Mouse (Mus musculus): ENCODE results near the gene Cerk. TPM values are rescaled to one million over a fixed set of nuclear protein-coding genes. Genes with fewer than 3 reads are reported as not detected.

The Cerk gene
- polyA plus RNA-seq, 1 experiment from 2014 or later = 22.6 TPM

- Histone ChIP-seq H3K9ac (ENCODE audit: low read depth, low read length) (no peak overlapping the region), H3K4me2 (ENCODE audit: low read length) (no peak overlapping the region), H3K4me3 (ENCODE audit: low read depth, low read length) (no peak overlapping the region), H3K27ac (ENCODE audit: low read length) (no peak overlapping the region), H3K9me3 (replicated peaks; ENCODE audit: control insufficient read depth, low read length, poor library complexity, severe bottlenecking) (no peaks in the 10 kb centered on the region), H3K4me1 (ENCODE audit: control insufficient read depth, insufficient read depth, low read length) (no peaks in the 10 kb centered on the region), H3K27me3 (ENCODE audit: control insufficient read depth, insufficient read depth, low read depth, low read length) (no peaks in the 10 kb centered on the region), H3K36me3 (ENCODE audit: control insufficient read depth, insufficient read depth, low read length) (peaks cover 21% of the 10 kb centered on the region)
- WGBS = 88% methylated on average over 8 of the region's 8 CpGs
- no peak for ATAC-seq
These were observed 39.0 kb downstream of the Cerk start for GRCm38 (mm10) chr15:86146922-86147321.

GRCm38 (mm10) chr15:86145046-86145445, 40.9 kb downstream of the Cerk start:
- Histone ChIP-seq H3K27me3 (ENCODE audit: control insufficient read depth, insufficient read depth, low read depth, low read length) (no peaks in the 10 kb centered on the region), H3K4me2 (ENCODE audit: low read length) (no peak overlapping the region), H3K9ac (ENCODE audit: low read depth, low read length) (no peak overlapping the region), H3K4me3 (ENCODE audit: low read depth, low read length) (no peak overlapping the region), H3K4me1 (ENCODE audit: control insufficient read depth, insufficient read depth, low read length) (no peaks in the 10 kb centered on the region), H3K36me3 (ENCODE audit: control insufficient read depth, insufficient read depth, low read length) (peaks cover 16% of the 10 kb centered on the region), H3K9me3 (replicated peaks; ENCODE audit: control insufficient read depth, low read length, poor library complexity, severe bottlenecking) (no peaks in the 10 kb centered on the region), H3K27ac (ENCODE audit: low read length) (no peak overlapping the region)
- no peak for ATAC-seq
- 95% methylated on average over 7 of the region's 7 CpGs for WGBS

GRCm38 (mm10) chr15:86144577-86144976, 41.4 kb downstream of the Cerk start:
- H3K36me3 ChIP-seq (ENCODE audit: control insufficient read depth, insufficient read depth, low read length) = peaks cover 16% of the 10 kb centered on the region

GRCm38 (mm10) chr15:86140323-86140722, 45.6 kb downstream of the Cerk start:
- H3K36me3 ChIP-seq (ENCODE audit: control insufficient read depth, insufficient read depth, low read length) = peaks cover 12% of the 10 kb centered on the region
- no peak overlapping the region for H3K4me2 ChIP-seq (ENCODE audit: low read length)
- H3K4me3 ChIP-seq (ENCODE audit: low read depth, low read length) = no peak overlapping the region
- no peak for ATAC-seq
- no peaks in the 10 kb centered on the region for H3K9me3 ChIP-seq (replicated peaks; ENCODE audit: control insufficient read depth, low read length, poor library complexity, severe bottlenecking)
- H3K4me1 ChIP-seq (ENCODE audit: control insufficient read depth, insufficient read depth, low read length) = no peaks in the 10 kb centered on the region
- H3K27ac ChIP-seq (ENCODE audit: low read length) = peak overlapping the region; percentile 60
- 29% methylated on average over 10 of the region's 10 CpGs for WGBS
- H3K9ac ChIP-seq (ENCODE audit: low read depth, low read length) = no peak overlapping the region
- H3K27me3 ChIP-seq (ENCODE audit: control insufficient read depth, insufficient read depth, low read depth, low read length) = no peaks in the 10 kb centered on the region

More at GRCm38 (mm10) chr15:86144577-86144976, 41.4 kb downstream of the Cerk start:
- Histone ChIP-seq H3K27ac (ENCODE audit: low read length) (no peak overlapping the region), H3K9ac (ENCODE audit: low read depth, low read length) (no peak overlapping the region), H3K4me1 (ENCODE audit: control insufficient read depth, insufficient read depth, low read length) (no peaks in the 10 kb centered on the region), H3K4me3 (ENCODE audit: low read depth, low read length) (no peak overlapping the region), H3K4me2 (ENCODE audit: low read length) (no peak overlapping the region), H3K9me3 (replicated peaks; ENCODE audit: control insufficient read depth, low read length, poor library complexity, severe bottlenecking) (no peaks in the 10 kb centered on the region), H3K27me3 (ENCODE audit: control insufficient read depth, insufficient read depth, low read depth, low read length) (no peaks in the 10 kb centered on the region)
- WGBS = 81% methylated on average over 7 of the region's 7 CpGs
- no peak for ATAC-seq

GRCm38 (mm10) chr15:86137638-86138037, 48.3 kb downstream of the Cerk start:
- Histone ChIP-seq H3K4me2 (ENCODE audit: low read length) (no peak overlapping the region), H3K27me3 (ENCODE audit: control insufficient read depth, insufficient read depth, low read depth, low read length) (no peaks in the 10 kb centered on the region), H3K9me3 (replicated peaks; ENCODE audit: control insufficient read depth, low read length, poor library complexity, severe bottlenecking) (no peaks in the 10 kb centered on the region), H3K9ac (ENCODE audit: low read depth, low read length) (no peak overlapping the region), H3K4me3 (ENCODE audit: low read depth, low read length) (no peak overlapping the region), H3K27ac (ENCODE audit: low read length) (no peak overlapping the region), H3K36me3 (ENCODE audit: control insufficient read depth, insufficient read depth, low read length) (peaks cover 11% of the 10 kb centered on the region), H3K4me1 (ENCODE audit: control insufficient read depth, insufficient read depth, low read length) (no peaks in the 10 kb centered on the region)
- no peak for ATAC-seq
- WGBS = 75% methylated on average over 4 of the region's 4 CpGs

- Histone ChIP-seq H3K27me3 (ENCODE audit: control insufficient read depth, insufficient read depth, low read depth, low read length) (no peaks in the 10 kb centered on the region), H3K9me3 (replicated peaks; ENCODE audit: control insufficient read depth, low read length, poor library complexity, severe bottlenecking) (no peaks in the 10 kb centered on the region), H3K4me1 (ENCODE audit: control insufficient read depth, insufficient read depth, low read length) (no peaks in the 10 kb centered on the region), H3K36me3 (ENCODE audit: control insufficient read depth, insufficient read depth, low read length) (peaks cover 22% of the 10 kb centered on the region), H3K9ac (ENCODE audit: low read depth, low read length) (no peak overlapping the region), H3K4me3 (ENCODE audit: low read depth, low read length) (no peak overlapping the region), H3K4me2 (ENCODE audit: low read length) (no peak overlapping the region), H3K27ac (ENCODE audit: low read length) (peak overlapping the region; percentile 59)
- ATAC-seq = peak; percentile 68
- WGBS = 36% methylated on average over 18 of the region's 18 CpGs
These were observed 50.8 kb downstream of the Cerk start for GRCm38 (mm10) chr15:86134941-86135783.

- H3K27me3 ChIP-seq (ENCODE audit: control insufficient read depth, insufficient read depth, low read depth, low read length) = no peaks in the 10 kb centered on the region
- WGBS = 95% methylated on average over 10 of the region's 10 CpGs
- peaks cover 38% of the 10 kb centered on the region for H3K36me3 ChIP-seq (ENCODE audit: control insufficient read depth, insufficient read depth, low read length)
- H3K9ac ChIP-seq (ENCODE audit: low read depth, low read length) = no peak overlapping the region
- no peaks in the 10 kb centered on the region for H3K4me1 ChIP-seq (ENCODE audit: control insufficient read depth, insufficient read depth, low read length)
- no peak overlapping the region for H3K4me2 ChIP-seq (ENCODE audit: low read length)
- H3K9me3 ChIP-seq (replicated peaks; ENCODE audit: control insufficient read depth, low read length, poor library complexity, severe bottlenecking) = no peaks in the 10 kb centered on the region
- no peak overlapping the region for H3K27ac ChIP-seq (ENCODE audit: low read length)
- ATAC-seq = no peak
- H3K4me3 ChIP-seq (ENCODE audit: low read depth, low read length) = no peak overlapping the region
These were observed 55.3 kb downstream of the Cerk start for GRCm38 (mm10) chr15:86130657-86131056.

- Histone ChIP-seq H3K9me3 (replicated peaks; ENCODE audit: control insufficient read depth, low read length, poor library complexity, severe bottlenecking) (no peaks in the 10 kb centered on the region), H3K36me3 (ENCODE audit: control insufficient read depth, insufficient read depth, low read length) (peaks cover 37% of the 10 kb centered on the region)
- ATAC-seq = no peak
These were observed 56.9 kb downstream of the Cerk start for GRCm38 (mm10) chr15:86129036-86129435.

GRCm38 (mm10) chr15:86124359-86124758, 61.6 kb downstream of the Cerk start:
- H3K4me1 ChIP-seq (ENCODE audit: control insufficient read depth, insufficient read depth, low read length) = no peaks in the 10 kb centered on the region
- H3K4me2 ChIP-seq (ENCODE audit: low read length) = no peak overlapping the region
- WGBS = 14% methylated on average over 1 of the region's 1 CpGs
- H3K27ac ChIP-seq (ENCODE audit: low read length) = no peak overlapping the region
- H3K27me3 ChIP-seq (ENCODE audit: control insufficient read depth, insufficient read depth, low read depth, low read length) = no peaks in the 10 kb centered on the region
- ATAC-seq = no peak; the same call in 1 of the 2 replicates
- H3K4me3 ChIP-seq (ENCODE audit: low read depth, low read length) = no peak overlapping the region
- no peak overlapping the region for H3K9ac ChIP-seq (ENCODE audit: low read depth, low read length)
- no peaks in the 10 kb centered on the region for H3K9me3 ChIP-seq (replicated peaks; ENCODE audit: control insufficient read depth, low read length, poor library complexity, severe bottlenecking)
- peaks cover 20% of the 10 kb centered on the region for H3K36me3 ChIP-seq (ENCODE audit: control insufficient read depth, insufficient read depth, low read length)

More at GRCm38 (mm10) chr15:86129036-86129435, 56.9 kb downstream of the Cerk start:
- Histone ChIP-seq H3K9ac (ENCODE audit: low read depth, low read length) (no peak overlapping the region), H3K4me3 (ENCODE audit: low read depth, low read length) (no peak overlapping the region), H3K27ac (ENCODE audit: low read length) (no peak overlapping the region), H3K4me2 (ENCODE audit: low read length) (no peak overlapping the region), H3K4me1 (ENCODE audit: control insufficient read depth, insufficient read depth, low read length) (no peaks in the 10 kb centered on the region), H3K27me3 (ENCODE audit: control insufficient read depth, insufficient read depth, low read depth, low read length) (no peaks in the 10 kb centered on the region)
- WGBS = 77% methylated on average over 3 of the region's 3 CpGs

All from midbrain, embryonic 16.5 days (tissue).